ENCODE assay signal across 11 mouse cellular contexts in genomic region chr19:43965496-43966085, GRCm38 (mm10). TPM values are rescaled to one million over a fixed set of nuclear protein-coding genes. Genes with fewer than 3 reads are reported as not detected.
A peak's percentile ranks its signal among the peaks of the same experiment; 100 is the strongest.
DNase-seq lines count a peak whose midpoint lies in the region; ATAC-seq and TF ChIP-seq lines count a peak whose summit lies in the region.
"Had no signal": no experiment of that assay in that cellular context is flagged by ENCODE, and none has a peak within 500 bp of the region (broad histone marks: within the 10 kb centered on the region; RNA-seq: fewer than 3 reads in every experiment).

No protein-coding gene starts in this region.

- H3K4me1 ChIP-seq in liver, embryonic 16.5 days (ENCODE audit: control insufficient read depth, low read depth, low read length) = no peaks in the 10 kb centered on the region
- H3K4me1 ChIP-seq in liver, embryonic 11.5 days (replicated peaks; ENCODE audit: control insufficient read depth, insufficient read depth, low read length) = no peaks in the 10 kb centered on the region
- no peaks in the 10 kb centered on the region for H3K4me1 ChIP-seq in brown adipose tissue, adult 24 weeks (ENCODE audit: control insufficient read depth, insufficient read depth, insufficient read length, low read length)
- H3K4me1 ChIP-seq in forebrain, postnatal 0 days (ENCODE audit: insufficient read depth) = no peaks in the 10 kb centered on the region
- H3K4me1 ChIP-seq: megakaryocyte, embryonic 14.5 days; stomach, embryonic 15.5 days had no signal

- no peaks in the 10 kb centered on the region for H3K9me3 ChIP-seq in liver, embryonic 16.5 days (replicated peaks; ENCODE audit: control insufficient read depth, low read length)
- no peaks in the 10 kb centered on the region for H3K9me3 ChIP-seq in liver, embryonic 11.5 days (ENCODE audit: control insufficient read depth, low read length)
- H3K9me3 ChIP-seq in forebrain, postnatal 0 days (ENCODE audit: low read length) = no peaks in the 10 kb centered on the region
- H3K9me3 ChIP-seq: stomach, embryonic 15.5 days had no signal

- H3K9ac ChIP-seq in liver, embryonic 16.5 days (ENCODE audit: low read depth, low read length) = no peak overlapping the region
- H3K9ac ChIP-seq in liver, embryonic 11.5 days (ENCODE audit: low read depth, low read length) = no peak overlapping the region
- H3K9ac ChIP-seq in forebrain, postnatal 0 days = no peak overlapping the region
- H3K9ac ChIP-seq: stomach, embryonic 15.5 days had no signal

- H3K27ac ChIP-seq in liver, embryonic 16.5 days (ENCODE audit: low read length) = peak overlapping the region; percentile 33; the same call in 1 of the 2 replicates
- no peak overlapping the region for H3K27ac ChIP-seq in liver, embryonic 11.5 days (ENCODE audit: low read depth, low read length)
- H3K27ac ChIP-seq in brown adipose tissue, adult 24 weeks (replicated peaks; ENCODE audit: low read depth, low read length) = 0 out of 2 replicates have a peak overlapping the region, but pooled peaks have one; percentile 43
- H3K27ac ChIP-seq in forebrain, postnatal 0 days (ENCODE audit: low read depth, low read length) = no peak overlapping the region
- H3K27ac ChIP-seq: stomach, embryonic 15.5 days had no signal

- 50% methylated on average over 11 of the region's 11 CpGs for WGBS in liver, embryonic 16.5 days (ENCODE audit: insufficient replicate concordance)
- WGBS in liver, embryonic 11.5 days = 74% methylated on average over 11 of the region's 11 CpGs
- 89% methylated on average over 11 of the region's 11 CpGs for WGBS in forebrain, postnatal 0 days

- H3K4me2 ChIP-seq in liver, embryonic 16.5 days (ENCODE audit: low read depth, low read length) = peak overlapping the region; percentile 24
- H3K4me2 ChIP-seq in liver, embryonic 11.5 days = no peak overlapping the region
- no peak overlapping the region for H3K4me2 ChIP-seq in forebrain, postnatal 0 days (ENCODE audit: low read depth)
- H3K4me2 ChIP-seq: stomach, embryonic 15.5 days had no signal

- H3K4me3 ChIP-seq in liver, embryonic 16.5 days (ENCODE audit: low read depth, low read length) = no peak overlapping the region
- H3K4me3 ChIP-seq in liver, embryonic 11.5 days (ENCODE audit: low read depth, low read length) = no peak overlapping the region
- peak overlapping the region; percentile 25; the same call in 1 of the 2 replicates for H3K4me3 ChIP-seq in brown adipose tissue, adult 24 weeks (ENCODE audit: insufficient read depth, low read depth, low read length)
- H3K4me3 ChIP-seq in forebrain, postnatal 0 days (ENCODE audit: low read depth, low read length) = no peak overlapping the region
- H3K4me3 ChIP-seq: megakaryocyte, embryonic 14.5 days; stomach, embryonic 15.5 days had no signal

- no peak for ATAC-seq in liver, embryonic 16.5 days (ENCODE audit: low read depth)
- ATAC-seq in liver, embryonic 11.5 days (replicated peaks; ENCODE audit: low FRiP score) = no peak
- ATAC-seq in megakaryocyte-erythroid progenitor cell, adult 5-6 weeks (replicated peaks; ENCODE audit: low FRiP score, low TSS enrichment, poor library complexity, severe bottlenecking) = 0 out of 2 replicates have a peak, but pooled peaks have one; percentile 44
- ATAC-seq in forebrain, postnatal 0 days = no peak
- ATAC-seq: activated CD4-positive, CD25-positive, alpha-beta regulatory T cell, adult 4 months had no signal

- TF ChIP-seq CTCF in forebrain, postnatal 0 days (IDR thresholded peaks at IDR 0.05; ENCODE audit: low read depth) = no peak

- H3K27me3 ChIP-seq in liver, embryonic 16.5 days (ENCODE audit: control insufficient read depth, insufficient read depth, low read depth, low read length) = no peaks in the 10 kb centered on the region
- no peaks in the 10 kb centered on the region for H3K27me3 ChIP-seq in liver, embryonic 11.5 days (replicated peaks; ENCODE audit: control insufficient read depth, insufficient read depth, low read length)
- H3K27me3 ChIP-seq in forebrain, postnatal 0 days (ENCODE audit: insufficient read depth, low read length) = no peaks in the 10 kb centered on the region
- H3K27me3 ChIP-seq: stomach, embryonic 15.5 days had no signal

- DNase-seq in liver, embryonic 11.5 days (ENCODE audit: low spot score) = no peak
- peak; percentile 35 for DNase-seq in thymus, postnatal 0 days (ENCODE audit: low spot score)
- DNase-seq in cerebellum, adult 9-10 months = no peak
- no peak for DNase-seq in forebrain, postnatal 0 days
- DNase-seq: retina, postnatal 1 day had no signal

- H3K36me3 ChIP-seq in liver, embryonic 16.5 days (ENCODE audit: control insufficient read depth, insufficient read depth) = peaks cover 3% of the 10 kb centered on the region; the same call in 1 of the 2 replicates
- no peaks in the 10 kb centered on the region for H3K36me3 ChIP-seq in liver, embryonic 11.5 days (ENCODE audit: control insufficient read depth, insufficient read depth, low read length)
- no peaks in the 10 kb centered on the region for H3K36me3 ChIP-seq in forebrain, postnatal 0 days (ENCODE audit: insufficient read depth)
- H3K36me3 ChIP-seq: stomach, embryonic 15.5 days had no signal

RNA-seq across cellular contexts. Expression of gene Cpn1, which starts 20.8 kb away (rescaled TPM):
- polyA plus RNA-seq in liver, embryonic 16.5 days (2015; fragmentation: Nextera tagmentation; extraction: Ambion mirVana) = 97.2 and 112 TPM in 2 replicates
- polyA plus RNA-seq in liver, embryonic 11.5 days (2014; fragmentation: Nextera tagmentation; extraction: Ambion mirVana) = 53.7 and 53.9 TPM in 2 replicates
- polyA plus RNA-seq in brown adipose tissue, adult 24 weeks (2012; ENCODE audit: insufficient read depth, insufficient read length, missing spikeins) = not detected in 2 replicates
- total RNA-seq in megakaryocyte-erythroid progenitor cell, adult 5-6 weeks (2014; fragmentation: Nextera tagmentation) = not detected in 2 replicates
- not detected in 2 replicates for total RNA-seq in megakaryocyte-erythroid progenitor cell, adult 5-6 weeks (2017)
- polyA plus RNA-seq in thymus, postnatal 0 days (2015; fragmentation: Nextera tagmentation; extraction: Ambion mirVana) = 0.23 and 0.39 TPM in 2 replicates
- total RNA-seq in forebrain, postnatal 0 days (2014; rRNA removed) = 0.46 and 0.57 TPM in 2 replicates
- polyA plus RNA-seq in forebrain, postnatal 0 days (2015; fragmentation: Nextera tagmentation; extraction: Ambion mirVana) = 0.36 and 0.74 TPM in 2 replicates

RNA-seq across cellular contexts. Expression of gene Dnmbp, which starts 25.6 kb away (rescaled TPM):
- polyA plus RNA-seq in liver, embryonic 16.5 days (2015; fragmentation: Nextera tagmentation; extraction: Ambion mirVana) = 2.8 and 3.2 TPM in 2 replicates
- polyA plus RNA-seq in liver, embryonic 11.5 days (2014; fragmentation: Nextera tagmentation; extraction: Ambion mirVana) = 7.5 and 8.7 TPM in 2 replicates
- polyA plus RNA-seq in brown adipose tissue, adult 24 weeks (2012; ENCODE audit: insufficient read depth, insufficient read length, missing spikeins) = 4.5 and 4.7 TPM in 2 replicates
- total RNA-seq in megakaryocyte-erythroid progenitor cell, adult 5-6 weeks (2014; fragmentation: Nextera tagmentation) = 2.1 and 5.0 TPM in 2 replicates
- 1.8 and 1.9 TPM in 2 replicates for total RNA-seq in megakaryocyte-erythroid progenitor cell, adult 5-6 weeks (2017)
- polyA plus RNA-seq in thymus, postnatal 0 days (2015; fragmentation: Nextera tagmentation; extraction: Ambion mirVana) = 6.2 and 7.0 TPM in 2 replicates
- 8.2 and 12.7 TPM in 2 replicates for total RNA-seq in forebrain, postnatal 0 days (2014; rRNA removed)
- 3.3 and 5.2 TPM in 2 replicates for polyA plus RNA-seq in forebrain, postnatal 0 days (2015; fragmentation: Nextera tagmentation; extraction: Ambion mirVana)

Comparison
In these comparisons a context has a peak if more than half of its experiments do, and no peak if none do; other contexts are left out.
1. H3K27ac ChIP-seq: peak in liver, embryonic 16.5 days (single experiment) and brown adipose tissue, adult 24 weeks (single experiment); none in liver, embryonic 11.5 days (single experiment) and forebrain, postnatal 0 days (single experiment).
2. RNA of gene Cpn1, which starts 20.8 kb away (polyA plus RNA-seq): 97.2 to 112 TPM in liver, embryonic 16.5 days and 53.7 to 53.9 TPM in liver, embryonic 11.5 days; 0.36 to 0.74 TPM in forebrain, postnatal 0 days, 0.23 to 0.39 TPM in thymus, postnatal 0 days and not detected in brown adipose tissue, adult 24 weeks; every median in the first group is over 10 times any median in the second.